Mouse (Mus musculus) liver (tissue): ENCODE measurements at regions not wholly inside any gene's neighbourhood (a gene's known extent, or its start where the extent isn't known, plus 50 kb on each side); places are given as distances from the start of the nearest gene placed in this dataset.

Experiments
- DNase-seq: peaks from one replicate; pipeline ENCODE4 v3.0.0-alpha.2; 2020; ENCODE audit warnings: mixed read lengths

DNA sequence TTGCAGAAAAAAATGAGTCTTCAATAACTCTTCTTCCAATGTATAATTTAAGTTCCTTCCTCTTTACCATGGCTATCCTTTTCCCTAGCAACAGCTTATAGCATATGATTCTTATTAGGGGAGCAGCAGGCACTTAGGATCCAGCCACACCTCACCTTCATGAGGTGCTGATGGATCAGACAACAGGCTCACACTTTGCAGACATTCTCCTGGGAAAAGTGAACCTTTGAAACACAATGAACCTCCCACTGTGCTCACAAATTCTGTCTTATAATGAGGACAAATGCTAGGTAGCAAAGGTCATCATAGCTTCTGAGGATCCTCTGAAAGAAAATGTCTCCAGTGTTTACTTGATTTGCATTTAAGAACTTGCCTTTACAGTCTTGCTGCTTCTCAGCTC, 191.6 kb upstream of the Xrcc4 start:
- DNase-seq, result no peak

GRCm38 (mm10) chr13:90279786-90280382, 190.5 kb upstream of the Xrcc4 start:
- no peak for DNase-seq

DNA sequence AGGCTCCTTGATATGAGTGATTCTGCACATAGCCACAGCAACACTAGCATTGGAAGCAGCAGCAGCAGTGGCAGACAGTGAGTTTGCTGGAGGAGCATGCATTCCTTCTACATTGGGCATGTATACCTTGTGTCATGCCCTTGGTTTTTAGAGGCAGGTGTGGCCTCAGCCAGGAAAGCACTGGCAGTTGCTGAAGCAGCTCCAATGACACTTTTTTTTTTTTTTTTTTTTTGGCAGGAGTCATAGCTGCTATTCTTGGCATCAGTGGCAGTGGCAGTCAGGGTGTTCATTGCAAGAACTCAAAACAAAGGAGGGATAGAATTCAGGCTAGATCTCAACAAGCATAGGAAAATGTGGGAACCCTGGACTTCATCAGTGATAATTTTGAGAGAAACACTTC, 189.9 kb upstream of the Xrcc4 start:
- DNase-seq, result no peak

GRCm38 (mm10) chr13:90259071-90259742, 169.8 kb upstream of the Xrcc4 start:
- no peak for DNase-seq

GRCm38 (mm10) chr13:90252981-90253380, 163.6 kb upstream of the Xrcc4 start:
- DNase-seq, result no peak

GRCm38 (mm10) chr13:90245997-90246765, 156.8 kb upstream of the Xrcc4 start:
- DNase-seq, result no peak

DNA sequence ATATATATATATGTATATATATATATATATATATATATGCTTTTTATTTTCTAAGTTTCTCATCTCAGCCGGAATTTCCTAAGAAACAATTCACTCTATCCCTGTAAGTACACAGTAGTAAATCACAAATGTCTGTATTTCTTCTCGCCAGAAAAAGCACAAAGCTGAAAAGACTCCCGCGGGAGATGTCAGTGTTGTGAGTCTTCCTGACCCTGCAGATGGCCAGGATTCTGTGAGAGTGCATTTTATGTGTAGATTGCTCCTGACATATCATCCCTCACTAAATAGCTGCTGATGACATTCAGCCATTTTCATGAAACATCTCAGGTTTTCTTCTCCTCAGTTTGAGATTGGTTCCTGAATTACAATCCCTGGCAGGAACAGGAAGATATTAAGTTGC, 148.9 kb upstream of the Xrcc4 start:
- no peak for DNase-seq

GRCm38 (mm10) chr13:90233986-90234385, 144.6 kb upstream of the Xrcc4 start:
- no peak for DNase-seq

DNA sequence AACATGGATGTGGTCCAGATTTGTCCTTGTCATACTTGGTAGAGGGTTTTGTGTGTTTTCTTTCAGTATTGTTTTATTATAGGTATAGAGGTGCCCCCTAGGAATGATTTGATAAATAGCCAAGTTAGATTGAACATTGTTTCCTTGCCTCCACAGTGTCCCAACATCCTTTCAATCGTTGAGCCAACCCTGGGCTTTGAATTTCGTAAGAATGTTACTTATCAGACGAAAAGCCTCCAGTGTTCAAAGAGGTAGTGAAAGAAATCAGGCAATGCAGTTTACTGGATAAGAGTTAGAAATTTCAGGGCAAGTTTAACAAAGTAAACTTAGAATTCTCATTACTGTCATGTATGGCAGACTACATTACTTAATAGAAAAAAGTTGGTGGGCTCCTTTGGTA, 144.2 kb upstream of the Xrcc4 start:
- no peak for DNase-seq

- no peak for DNase-seq
Measured at GRCm38 (mm10) chr13:90229106-90229505, 139.7 kb upstream of the Xrcc4 start.

DNA sequence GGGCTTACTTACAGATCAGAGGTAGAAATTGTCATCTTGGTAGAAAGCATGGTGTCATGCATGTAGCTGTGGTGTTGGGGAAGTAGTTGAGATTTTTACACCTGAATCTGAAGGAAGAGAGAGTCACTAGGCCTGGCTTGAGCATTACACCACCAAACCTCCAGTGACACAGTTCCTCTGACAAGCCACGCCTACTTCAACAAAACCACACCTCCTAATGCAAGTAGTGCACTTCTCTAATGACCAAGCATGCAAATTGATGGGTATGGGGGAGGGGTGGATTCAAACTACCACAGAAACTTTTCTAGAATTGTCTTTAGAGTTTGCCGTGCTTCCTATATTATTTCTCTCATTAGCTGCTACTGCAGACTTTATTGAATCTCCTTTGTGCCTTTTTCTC, 136.8 kb upstream of the Xrcc4 start:
- no peak for DNase-seq

DNA sequence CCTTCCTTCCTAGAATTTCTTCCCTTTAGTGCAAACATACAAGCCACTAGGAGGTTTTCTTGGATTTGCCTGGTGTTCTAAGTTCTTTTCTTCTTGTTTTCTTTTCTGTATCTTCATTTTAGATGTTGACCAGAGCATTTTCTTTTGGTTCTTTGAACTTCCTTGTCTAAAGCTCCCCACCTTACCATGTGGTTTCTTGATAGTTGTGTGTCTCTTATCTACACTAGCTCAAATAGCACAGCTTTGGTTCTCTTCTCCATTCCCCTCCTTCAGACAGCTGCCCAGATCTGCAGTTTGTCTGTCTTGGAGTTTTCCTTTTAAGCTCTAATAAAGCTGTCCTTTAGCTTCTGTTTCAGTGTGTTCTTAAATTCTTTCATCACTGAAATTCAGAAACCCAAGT, 123.0 kb upstream of the Xrcc4 start:
- DNase-seq, result no peak

DNA sequence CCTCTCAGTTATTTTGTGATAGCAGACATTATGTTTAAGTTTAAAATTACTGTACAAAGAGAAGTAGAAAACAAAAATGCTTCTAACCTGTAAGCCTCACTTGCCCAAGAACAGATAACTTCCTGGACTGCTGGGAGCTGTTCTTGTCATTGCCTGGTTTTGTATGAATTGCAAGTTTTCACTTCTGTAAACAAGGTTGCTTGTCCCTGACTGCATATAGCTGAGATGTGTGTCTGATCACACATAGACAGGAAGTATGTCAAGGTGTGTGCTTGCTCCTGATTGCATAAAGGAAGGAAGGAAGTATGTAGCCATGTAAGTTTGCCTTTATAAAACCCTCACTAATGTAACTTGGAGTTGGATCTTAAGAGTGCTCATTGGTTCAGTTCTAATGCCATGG, 118.5 kb upstream of the Xrcc4 start:
- no peak for DNase-seq
